Mouse (Mus musculus): ENCODE data around the gene Lmna.

DNA sequence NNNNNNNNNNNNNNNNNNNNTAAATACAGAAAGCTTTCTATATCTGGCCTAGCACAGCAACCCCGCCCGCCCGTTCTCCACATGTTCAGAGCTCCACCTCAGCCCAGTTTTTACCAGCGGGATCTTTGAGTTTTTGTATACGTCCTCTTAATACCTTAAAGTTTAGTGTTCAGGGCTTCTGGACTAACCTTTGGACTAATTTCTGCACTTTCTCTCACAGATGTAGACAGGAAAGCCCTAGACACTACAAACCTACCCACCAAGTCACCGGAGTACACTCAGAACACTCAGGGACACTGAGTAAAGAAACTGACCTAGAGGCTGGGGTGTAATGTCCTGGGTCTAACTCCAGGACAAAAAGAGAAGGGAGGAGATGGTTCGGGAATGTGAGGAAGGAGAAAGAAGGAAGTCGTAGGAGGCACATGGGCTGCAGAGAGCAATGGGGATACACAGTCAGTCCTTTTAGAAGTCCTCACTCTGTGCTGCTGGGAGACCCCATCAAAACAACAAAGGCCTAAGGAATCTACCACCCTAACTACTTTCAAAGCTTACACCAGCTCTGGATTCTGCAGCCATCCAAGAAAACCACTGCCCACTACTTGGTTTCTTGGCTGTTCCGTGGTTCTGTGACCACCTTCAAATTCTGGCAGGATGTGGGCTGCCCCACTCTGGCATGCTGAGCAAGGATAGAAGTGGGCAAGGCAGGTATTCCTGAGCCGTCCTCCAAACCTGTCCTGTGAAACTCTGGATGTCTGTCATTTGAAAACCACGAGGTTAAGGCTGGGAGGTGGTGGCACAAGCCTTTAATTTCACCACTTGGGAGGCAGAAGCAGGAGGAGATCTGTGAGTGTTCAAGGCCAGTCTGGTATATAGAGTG, 15.8 kb downstream of the Lmna start:
- TF ChIP-seq CTCF (IDR thresholded peaks at IDR 0.05; ENCODE audit: low read depth) (no peak), EP300 (optimal IDR thresholded peaks at IDR 0.05) (no peak)

Measured in stomach, postnatal 0 days (tissue).